14 mouse cellular contexts compared by ENCODE assay signal in genomic region chr11:55387576-55387975, GRCm38 (mm10). TPM values are rescaled to one million over a fixed set of nuclear protein-coding genes. Genes with fewer than 3 reads are reported as not detected.
DNase-seq lines count a peak whose midpoint lies in the region; ATAC-seq lines count a peak whose summit lies in the region.
"Had no signal": no experiment of that assay in that cellular context is flagged by ENCODE, and none has a peak within 500 bp of the region (broad histone marks: within the 10 kb centered on the region; RNA-seq: fewer than 3 reads in every experiment).

No protein-coding gene starts in this region.

- no peaks in the 10 kb centered on the region for H3K9me3 ChIP-seq in forebrain, embryonic 13.5 days (replicated peaks)
- no peaks in the 10 kb centered on the region for H3K9me3 ChIP-seq in forebrain, embryonic 15.5 days
- no peaks in the 10 kb centered on the region for H3K9me3 ChIP-seq in lung, embryonic 15.5 days
- H3K9me3 ChIP-seq in embryonic facial prominence, embryonic 11.5 days (replicated peaks; ENCODE audit: control insufficient read depth, low read length): no peaks in the 10 kb centered on the region
- H3K9me3 ChIP-seq in neural tube, embryonic 12.5 days: no peaks in the 10 kb centered on the region
- H3K9me3 ChIP-seq: midbrain, embryonic 12.5 days had no signal

- H3K36me3 ChIP-seq in forebrain, embryonic 13.5 days (ENCODE audit: poor library complexity, severe bottlenecking): no peaks in the 10 kb centered on the region
- H3K36me3 ChIP-seq in forebrain, embryonic 15.5 days: no peaks in the 10 kb centered on the region
- no peaks in the 10 kb centered on the region for H3K36me3 ChIP-seq in lung, embryonic 15.5 days
- H3K36me3 ChIP-seq in embryonic facial prominence, embryonic 11.5 days (replicated peaks; ENCODE audit: control insufficient read depth, insufficient read depth, low read depth, low read length): no peaks in the 10 kb centered on the region
- H3K36me3 ChIP-seq in neural tube, embryonic 12.5 days: no peaks in the 10 kb centered on the region
- H3K36me3 ChIP-seq: midbrain, embryonic 12.5 days had no signal

- H3K4me3 ChIP-seq in forebrain, embryonic 13.5 days: no peak overlapping the region
- no peak overlapping the region for H3K4me3 ChIP-seq in forebrain, embryonic 15.5 days
- no peak overlapping the region for H3K4me3 ChIP-seq in lung, embryonic 15.5 days
- H3K4me3 ChIP-seq in embryonic facial prominence, embryonic 11.5 days (ENCODE audit: low read depth, low read length): no peak overlapping the region
- no peak overlapping the region for H3K4me3 ChIP-seq in neural tube, embryonic 12.5 days
- H3K4me3 ChIP-seq: layer of hippocampus, adult 2 months; midbrain, embryonic 12.5 days had no signal

- DNase-seq in lung, postnatal 4 days: no peak
- DNase-seq in embryonic facial prominence, embryonic 11.5 days (ENCODE audit: low spot score): peak; percentile 37
- DNase-seq in thymus, postnatal 4 days: no peak
- no peak for DNase-seq in thymus, postnatal 25 days
- DNase-seq: cerebellum, postnatal 36 days; gastrocnemius, postnatal 36 days; thymus, adult 2 months had no signal

- no peak for ATAC-seq in forebrain, embryonic 13.5 days
- ATAC-seq in forebrain, embryonic 15.5 days (replicated peaks): no peak
- peak; percentile 15; the same call in 1 of the 2 replicates for ATAC-seq in lung, embryonic 15.5 days (ENCODE audit: borderline replicate concordance, extremely low read depth, low FRiP score, low TSS enrichment)
- ATAC-seq in embryonic facial prominence, embryonic 11.5 days (replicated peaks; ENCODE audit: insufficient number of reproducible peaks, low FRiP score, low TSS enrichment, low read depth): no peak
- no peak for ATAC-seq in neural tube, embryonic 12.5 days (ENCODE audit: low FRiP score, low read depth)

- H3K4me2 ChIP-seq in forebrain, embryonic 13.5 days: 0 out of 2 replicates have a peak overlapping the region, but pooled peaks have one; percentile 7
- H3K4me2 ChIP-seq in forebrain, embryonic 15.5 days (replicated peaks): no peak overlapping the region
- no peak overlapping the region for H3K4me2 ChIP-seq in lung, embryonic 15.5 days
- no peak overlapping the region; the same call in 1 of the 2 replicates for H3K4me2 ChIP-seq in embryonic facial prominence, embryonic 11.5 days (ENCODE audit: low read depth, low read length)
- peak overlapping the region; percentile 40; the same call in 1 of the 2 replicates for H3K4me2 ChIP-seq in neural tube, embryonic 12.5 days (replicated peaks)

- H3K4me1 ChIP-seq in forebrain, embryonic 13.5 days: no peaks in the 10 kb centered on the region
- H3K4me1 ChIP-seq in forebrain, embryonic 15.5 days: 0 out of 2 replicates have a peak, but pooled peaks cover 3% of the 10 kb centered on the region
- peaks cover 13% of the 10 kb centered on the region; the same call in 1 of the 2 replicates for H3K4me1 ChIP-seq in lung, embryonic 15.5 days
- H3K4me1 ChIP-seq in embryonic facial prominence, embryonic 11.5 days (ENCODE audit: control insufficient read depth, insufficient read depth, low read length): no peaks in the 10 kb centered on the region
- H3K4me1 ChIP-seq in neural tube, embryonic 12.5 days: no peaks in the 10 kb centered on the region
- H3K4me1 ChIP-seq: midbrain, embryonic 12.5 days had no signal

- 53% methylated on average over 8 of the region's 8 CpGs for WGBS in forebrain, embryonic 13.5 days
- 63% methylated on average over 8 of the region's 8 CpGs for WGBS in forebrain, embryonic 15.5 days
- WGBS in lung, embryonic 15.5 days: 58% methylated on average over 8 of the region's 8 CpGs
- WGBS in embryonic facial prominence, embryonic 11.5 days: 59% methylated on average over 8 of the region's 8 CpGs
- WGBS in neural tube, embryonic 12.5 days: 54% methylated on average over 8 of the region's 8 CpGs

- no peak overlapping the region for H3K27ac ChIP-seq in forebrain, embryonic 13.5 days
- H3K27ac ChIP-seq in forebrain, embryonic 15.5 days (replicated peaks): no peak overlapping the region
- H3K27ac ChIP-seq in lung, embryonic 15.5 days: no peak overlapping the region
- no peak overlapping the region for H3K27ac ChIP-seq in embryonic facial prominence, embryonic 11.5 days (replicated peaks; ENCODE audit: low read depth, low read length)
- H3K27ac ChIP-seq in neural tube, embryonic 12.5 days: no peak overlapping the region
- H3K27ac ChIP-seq: layer of hippocampus, adult 2 months; midbrain, embryonic 12.5 days had no signal

- no peak overlapping the region for H3K9ac ChIP-seq in forebrain, embryonic 13.5 days
- H3K9ac ChIP-seq in forebrain, embryonic 15.5 days (replicated peaks): no peak overlapping the region
- H3K9ac ChIP-seq in lung, embryonic 15.5 days: no peak overlapping the region
- no peak overlapping the region for H3K9ac ChIP-seq in embryonic facial prominence, embryonic 11.5 days (replicated peaks; ENCODE audit: low read length)
- H3K9ac ChIP-seq in neural tube, embryonic 12.5 days: no peak overlapping the region
- H3K9ac ChIP-seq: midbrain, embryonic 12.5 days had no signal

- peaks cover 5% of the 10 kb centered on the region; the same call in 1 of the 2 replicates for H3K27me3 ChIP-seq in forebrain, embryonic 13.5 days
- no peaks in the 10 kb centered on the region for H3K27me3 ChIP-seq in forebrain, embryonic 15.5 days
- H3K27me3 ChIP-seq in lung, embryonic 15.5 days: no peaks in the 10 kb centered on the region
- no peaks in the 10 kb centered on the region for H3K27me3 ChIP-seq in embryonic facial prominence, embryonic 11.5 days (ENCODE audit: control insufficient read depth, insufficient read depth, low read length)
- no peaks in the 10 kb centered on the region for H3K27me3 ChIP-seq in neural tube, embryonic 12.5 days (replicated peaks)
- H3K27me3 ChIP-seq: midbrain, embryonic 12.5 days had no signal

RNA-seq across cellular contexts. Expression of gene Sparc, which starts 35.4 kb away (rescaled TPM):
- polyA plus RNA-seq in forebrain, embryonic 13.5 days (2015; fragmentation: Nextera tagmentation; extraction: Ambion mirVana): 273 and 289 TPM in 2 replicates
- polyA plus RNA-seq in forebrain, embryonic 15.5 days (2015; fragmentation: Nextera tagmentation; extraction: Ambion mirVana): 320 and 352 TPM in 2 replicates
- polyA plus RNA-seq in lung, embryonic 15.5 days (2015; fragmentation: Nextera tagmentation; extraction: Ambion mirVana): 1,944 and 2,059 TPM in 2 replicates
- 423 and 462 TPM in 2 replicates for polyA plus RNA-seq in embryonic facial prominence, embryonic 11.5 days (2014; fragmentation: Nextera tagmentation; extraction: Ambion mirVana)
- polyA plus RNA-seq in neural tube, embryonic 12.5 days (2016; fragmentation: Nextera tagmentation; extraction: Ambion mirVana): 545 and 567 TPM in 2 replicates

RNA-seq across cellular contexts. Expression of gene Fat2, which starts 51.2 kb away (rescaled TPM):
- not detected in 2 replicates for polyA plus RNA-seq in forebrain, embryonic 13.5 days (2015; fragmentation: Nextera tagmentation; extraction: Ambion mirVana)
- 0.03 TPM in 2 replicates for polyA plus RNA-seq in forebrain, embryonic 15.5 days (2015; fragmentation: Nextera tagmentation; extraction: Ambion mirVana)
- polyA plus RNA-seq in lung, embryonic 15.5 days (2015; fragmentation: Nextera tagmentation; extraction: Ambion mirVana): 0.29 and 0.41 TPM in 2 replicates
- 0.07 and 0.08 TPM in 2 replicates for polyA plus RNA-seq in embryonic facial prominence, embryonic 11.5 days (2014; fragmentation: Nextera tagmentation; extraction: Ambion mirVana)
- polyA plus RNA-seq in neural tube, embryonic 12.5 days (2016; fragmentation: Nextera tagmentation; extraction: Ambion mirVana): 0.05 and 0.06 TPM in 2 replicates
- polyA plus RNA-seq: liver, embryonic 16.5 days had no signal

Comparison
In these comparisons a context has a peak if more than half of its experiments do, and no peak if none do; other contexts are left out.
1. H3K4me2 ChIP-seq: peak in forebrain, embryonic 13.5 days (single experiment) and neural tube, embryonic 12.5 days (single experiment); none in forebrain, embryonic 15.5 days (single experiment), lung, embryonic 15.5 days (single experiment) and embryonic facial prominence, embryonic 11.5 days (single experiment).